Mouse (Mus musculus) B cell, adult 67 days (primary cell): ENCODE measurements around the gene Ube2e1. TPM values are rescaled to one million over a fixed set of nuclear protein-coding genes. Genes with fewer than 3 reads are reported as not detected.

Source experiments
- total RNA-seq, 2 experiments: library from RNA; stranded (reverse); gene quantifications; 4 replicates each; pipeline ENCODE4 v1.2.4; 2023

Gene Ube2e1
- 10 to 100 TPM; 81.9 to 92.8 TPM for total RNA-seq

DNA sequence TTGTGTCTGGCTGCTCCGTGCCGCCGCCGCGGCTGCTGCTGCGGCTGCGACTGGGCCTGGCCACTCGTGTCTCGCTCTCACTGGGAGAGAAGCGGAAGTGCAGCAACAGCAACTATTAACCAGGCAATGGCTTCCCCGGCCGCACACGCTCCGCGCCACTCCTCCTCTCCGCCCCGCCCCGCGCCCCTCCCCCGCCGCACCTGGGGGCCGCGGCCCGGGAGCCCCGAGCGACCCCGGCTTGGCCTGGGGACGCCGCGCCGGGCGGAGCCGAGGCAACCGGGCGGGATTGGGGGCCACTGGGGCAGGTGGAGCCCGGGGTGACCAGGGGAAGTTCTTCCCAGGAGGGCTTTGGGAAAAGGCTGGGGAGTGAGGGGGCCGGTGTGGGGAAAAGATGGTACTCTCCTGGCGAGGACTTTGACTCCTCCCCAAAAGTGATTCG is at the start of gene Ube2e1:
Gene Ube2e1 (minus strand): TSS at position 167 of the 439 bp plus-strand sequence.

DNA sequence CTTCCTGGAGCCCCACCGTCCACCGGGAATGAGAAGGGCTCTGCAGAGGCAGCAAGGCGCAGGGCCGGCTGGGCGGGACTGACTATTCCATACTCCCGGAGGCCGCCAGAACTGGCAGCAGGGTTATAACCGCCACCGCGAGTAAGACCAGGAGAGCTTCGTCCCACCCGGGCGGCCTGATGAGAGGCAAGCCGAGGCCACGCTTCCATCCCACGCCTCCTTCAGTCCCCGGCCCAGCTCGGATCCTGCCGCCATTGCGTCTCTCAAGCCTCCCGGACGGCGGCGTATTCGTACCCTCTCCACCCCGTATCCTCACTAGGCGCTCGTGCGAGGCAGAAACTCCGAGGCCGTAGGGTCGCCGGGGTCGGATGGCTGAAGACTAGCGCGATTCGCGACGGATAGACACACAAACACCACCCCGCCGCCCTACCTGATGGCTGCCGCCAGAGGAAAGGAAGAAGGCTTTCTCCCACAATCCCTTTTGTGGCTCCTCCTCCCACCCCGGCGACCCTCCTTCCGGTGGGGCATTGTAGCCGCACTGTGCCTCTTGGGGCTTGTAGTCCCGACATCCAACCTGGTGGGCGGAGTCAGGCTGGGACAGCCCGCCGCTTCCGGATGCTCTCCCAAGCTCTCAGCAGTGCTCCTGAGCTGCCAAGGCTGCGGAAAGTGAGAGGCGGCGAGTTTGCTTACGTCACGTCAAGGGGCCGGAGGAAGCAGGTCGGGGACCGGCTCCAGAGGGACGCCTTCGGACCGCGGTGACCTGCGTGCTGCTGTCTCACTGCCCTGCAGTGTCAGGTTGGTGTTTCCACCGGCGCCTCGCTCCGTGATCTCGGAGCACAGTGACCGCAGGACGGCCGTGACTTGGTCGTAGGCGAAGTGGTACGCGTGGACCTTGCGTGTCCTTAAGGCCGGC is 60.9 kb downstream of the Ube2e1 start, which contains the start of the genes Nkiras1 and Rpl15:
Gene Nkiras1 (plus strand): TSS at position 608 of the 913 bp plus-strand sequence.
Gene Rpl15 (minus strand): TSS at position 863 of the 913 bp plus-strand sequence.

DNA sequence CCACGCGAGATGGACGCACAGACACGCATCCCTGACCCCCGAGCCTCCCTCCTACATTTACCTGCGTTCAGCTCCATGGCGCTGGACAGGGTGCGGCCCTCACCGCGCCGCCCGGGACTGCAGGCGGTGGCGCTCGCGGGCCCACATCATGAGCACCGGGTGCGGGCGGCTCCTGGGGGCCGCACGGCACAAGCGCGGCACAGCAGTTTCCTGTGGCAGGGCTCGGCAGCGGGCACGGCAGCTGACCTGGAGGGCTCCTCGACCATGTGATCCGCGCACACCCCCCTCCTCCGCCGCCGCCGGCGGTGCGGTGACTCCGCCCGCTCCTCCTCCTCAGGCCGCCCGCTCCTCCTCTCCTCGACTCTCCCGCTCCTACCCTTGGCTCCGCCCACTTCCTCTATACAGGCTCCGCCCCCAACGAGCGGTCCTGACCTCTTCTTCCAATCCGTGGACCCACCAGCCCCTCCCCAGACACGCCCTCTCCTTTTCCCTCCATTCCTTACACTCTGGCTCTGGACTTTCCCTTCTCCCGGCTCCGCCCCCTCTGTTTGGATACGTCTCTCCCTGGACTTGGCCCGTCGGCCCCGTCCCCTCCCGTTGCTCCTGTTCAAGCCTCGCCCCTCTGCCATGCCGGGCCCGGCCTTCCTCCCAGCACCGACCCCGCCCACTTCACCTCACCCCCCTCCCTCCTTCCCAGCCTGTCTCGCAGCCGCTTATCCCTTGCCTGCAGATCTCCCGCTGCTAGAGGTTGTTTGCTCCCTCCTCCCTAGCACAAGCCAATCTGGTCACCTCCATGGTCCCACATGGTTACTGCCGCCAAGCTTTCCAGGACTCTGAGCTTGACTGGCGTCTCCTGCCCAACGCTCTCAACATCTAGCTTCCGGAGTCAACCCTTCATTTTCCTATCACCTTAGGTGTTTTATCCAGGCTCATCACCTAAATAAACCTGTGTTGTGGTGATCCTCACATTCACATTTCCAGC is 92.6 kb downstream of the Ube2e1 start, which contains the start of gene Nr1d2:
Gene Nr1d2 (minus strand): TSS at position 378 of the 982 bp plus-strand sequence.

Other genes starting within 250 kb of the Ube2e1 start
- 10 to 100 TPM; 58.0 to 58.7 TPM for gene Nr1d2, start 92.7 kb downstream of the Ube2e1 start, total RNA-seq
- gene Nkiras1, start 60.7 kb downstream of the Ube2e1 start, total RNA-seq: 10 to 100 TPM; 15.3 TPM
- 1,000 to 10,000 TPM; 1,176 to 1,216 TPM for gene Rpl15, start 60.5 kb downstream of the Ube2e1 start, total RNA-seq